Mouse (Mus musculus) frontal cortex, adult (tissue): Measurements from ENCODE around the gene Tppp2.
"Not testable (repeated sequence)": the region's sequence is repeated elsewhere in the genome, so short reads cannot be mapped to it uniquely, and the experiment has no call there.

Source experiments
- ATAC-seq: cut with Nextera tagmentation; 2 replicates; pipeline ENCODE4 v1.9.2; 2017; ENCODE audit warnings: mild to moderate bottlenecking, moderate library complexity, mixed read lengths; ENCODE audit not compliant: low TSS enrichment

The Tppp2 gene

GRCm38 (mm10) chr14:51912391-51913061 is 5.7 kb upstream of the Tppp2 start:
- ATAC-seq, result 0 out of 2 replicates have a peak, but pooled peaks have one; percentile 0

DNA sequence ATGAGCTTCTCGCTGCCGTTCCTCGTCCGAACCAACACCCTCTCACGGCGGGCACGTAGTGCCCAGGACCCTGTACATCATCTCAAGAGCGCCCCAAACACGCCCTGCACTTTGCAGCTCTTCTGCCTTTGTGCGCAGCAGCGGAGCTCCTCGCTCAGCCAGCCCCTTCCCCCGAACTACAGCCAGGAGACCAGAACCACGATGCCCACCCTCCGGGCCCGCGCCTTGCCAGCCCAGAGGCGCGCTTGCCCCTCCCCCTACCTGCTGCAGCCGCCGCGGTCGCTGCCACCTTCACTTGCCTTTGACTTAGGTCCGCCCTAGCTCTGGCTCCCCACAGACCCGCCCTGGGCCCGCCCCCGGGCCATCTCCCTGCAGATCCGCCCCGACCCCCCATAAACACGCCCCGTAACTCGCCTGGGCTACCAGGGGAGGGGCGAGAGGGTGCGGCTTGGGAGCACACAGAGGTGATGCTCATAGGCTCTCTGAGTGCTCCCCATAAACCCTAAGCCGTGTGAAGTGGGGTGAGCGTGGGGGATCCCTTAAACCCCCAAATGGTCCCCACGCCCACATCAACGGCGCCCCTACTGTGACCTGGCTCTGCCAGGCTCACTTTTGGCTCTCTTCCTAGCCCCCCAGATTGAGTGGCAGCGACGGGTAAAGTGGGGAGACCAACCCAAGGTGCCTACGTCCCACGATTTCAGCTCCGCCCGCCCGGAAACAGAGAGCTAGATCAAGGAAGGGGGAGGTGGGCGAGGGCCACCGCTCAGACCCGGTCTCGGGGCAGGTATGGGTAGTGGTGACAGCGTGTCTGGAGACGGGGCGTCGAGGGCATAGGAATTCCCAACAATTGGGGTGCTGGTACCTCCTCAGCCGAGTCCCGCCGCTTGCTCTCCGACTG is 4.9 kb upstream of the Tppp2 start:
- ATAC-seq, result peak; percentile 62

DNA sequence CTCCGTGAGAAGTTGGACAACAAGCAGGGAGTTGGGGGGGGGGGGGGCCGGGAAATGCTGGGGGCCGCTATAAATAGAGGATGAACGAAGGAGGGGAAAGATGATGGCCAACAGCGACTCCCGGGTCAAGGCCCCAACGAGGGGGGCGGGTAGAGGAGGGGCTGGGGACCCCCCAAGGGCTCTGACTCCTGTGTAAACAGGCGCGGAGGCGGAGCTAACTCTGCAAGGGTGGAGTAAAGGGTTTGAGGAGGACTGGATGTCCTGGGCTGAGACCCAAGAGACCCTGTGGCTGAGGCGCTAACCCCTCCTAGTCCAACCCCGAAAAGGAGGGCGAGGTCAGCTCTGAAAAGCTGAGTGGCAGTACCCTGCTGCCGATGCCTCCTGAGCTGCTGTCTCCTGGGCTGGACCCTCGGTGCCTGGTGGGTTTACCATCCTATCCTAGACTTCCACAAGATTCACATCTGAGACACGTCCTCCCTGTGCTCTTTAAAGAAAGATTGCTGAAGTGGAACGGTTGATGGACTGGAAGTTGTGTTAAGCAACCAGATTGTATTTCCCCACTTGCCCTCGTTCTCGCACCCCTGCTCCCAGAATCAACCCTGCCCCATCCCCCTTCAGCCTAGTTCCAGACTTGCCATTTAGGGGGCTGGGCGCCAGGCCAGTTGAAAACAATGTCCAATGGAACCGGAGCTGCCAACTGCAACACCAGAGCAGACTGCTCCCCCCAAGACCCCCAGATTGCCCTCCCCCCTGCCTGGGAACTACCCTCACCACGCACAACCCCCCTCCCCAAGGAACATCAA is 4.1 kb upstream of the Tppp2 start, which contains the start of gene Ndrg2:
TSS of gene Ndrg2 (minus strand) at position 199 of the 803 bp plus-strand sequence.
- ATAC-seq, result 0 out of 2 replicates have a peak, but pooled peaks have one; percentile 14

DNA sequence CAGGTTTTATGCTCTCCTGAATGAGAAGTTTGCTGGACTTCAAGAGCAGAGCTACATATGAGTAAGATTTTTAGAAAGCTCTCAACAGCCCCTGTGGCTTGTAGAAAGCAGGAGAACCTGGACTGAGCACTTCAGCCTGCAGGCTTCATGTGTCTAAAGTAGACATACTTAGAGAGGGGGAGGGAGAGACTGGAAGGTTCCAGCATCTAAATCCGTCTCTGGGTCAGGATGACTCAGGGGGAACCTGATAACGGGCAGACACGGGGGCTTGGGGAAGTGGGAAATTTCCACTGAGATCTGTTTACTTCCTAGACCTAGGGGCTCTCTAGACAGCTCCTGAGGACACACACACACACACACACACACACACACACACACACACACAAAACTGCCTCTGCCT is 3.2 kb upstream of the Tppp2 start:
- ATAC-seq, result peak; percentile 29; the same call in 1 of the 2 replicates

- ATAC-seq, result no peak
These were observed 1.7 kb upstream of the Tppp2 start for GRCm38 (mm10) chr14:51916539-51916938.

DNA sequence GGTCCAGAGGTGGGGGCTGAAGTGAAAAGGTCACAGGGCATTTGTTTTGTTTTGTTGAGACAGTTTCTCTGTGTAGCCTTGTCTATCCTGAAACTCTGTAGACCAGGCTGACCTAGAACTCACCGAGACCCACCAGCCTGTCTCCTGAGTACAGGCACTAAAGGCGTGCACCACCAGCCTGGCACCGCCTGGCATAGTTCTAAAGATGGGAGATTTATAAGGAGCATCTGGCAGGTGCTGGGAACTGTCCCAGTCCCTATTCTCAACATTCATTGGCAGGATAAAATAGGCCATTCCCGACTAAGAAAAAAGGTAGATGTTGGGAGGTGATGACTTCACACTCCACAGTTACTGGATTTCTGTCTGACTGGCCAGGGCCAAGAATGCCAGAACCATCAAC is 741 bp downstream of the Tppp2 start:
- peak; percentile 42 for ATAC-seq

DNA sequence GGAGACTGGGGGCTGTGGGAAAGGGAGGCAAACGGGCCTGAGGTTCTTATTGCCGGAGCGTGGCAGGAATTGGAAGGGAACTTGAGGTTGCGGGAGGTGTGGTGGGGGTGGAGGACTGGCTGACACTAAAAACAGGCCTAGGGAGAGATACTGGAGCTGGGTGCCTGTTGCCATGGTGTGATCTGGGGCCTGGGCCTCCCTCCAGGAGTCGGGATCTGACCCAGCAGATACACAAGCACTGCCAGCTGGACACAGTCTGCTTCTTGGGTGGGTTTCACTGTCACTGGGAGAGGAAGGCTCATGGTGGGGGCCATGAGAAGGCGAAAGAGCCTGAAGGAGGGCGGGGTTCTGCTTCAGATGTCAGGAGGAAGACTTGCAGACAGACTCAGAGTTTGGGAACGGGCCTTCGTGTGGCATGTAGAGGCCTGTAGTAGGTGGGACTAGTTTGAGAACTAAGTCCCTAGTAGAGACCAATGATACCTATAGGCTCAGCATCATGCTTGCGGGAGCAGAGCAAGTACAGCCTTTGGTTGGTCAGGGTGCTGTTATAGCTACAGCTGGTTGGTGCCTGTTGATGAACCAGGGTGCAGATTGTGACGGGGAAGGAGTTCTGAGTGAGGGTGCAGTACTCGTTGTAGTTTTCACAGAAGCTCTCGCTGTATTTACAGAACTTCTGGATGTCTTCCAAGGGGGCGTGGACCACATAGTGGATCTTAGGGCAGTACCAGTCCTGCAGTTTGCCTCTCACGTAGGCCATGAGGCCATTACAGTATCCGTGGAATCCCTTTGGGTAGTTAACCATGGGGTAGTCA is 3.7 kb downstream of the Tppp2 start:
- peak; percentile 50 for ATAC-seq

DNA sequence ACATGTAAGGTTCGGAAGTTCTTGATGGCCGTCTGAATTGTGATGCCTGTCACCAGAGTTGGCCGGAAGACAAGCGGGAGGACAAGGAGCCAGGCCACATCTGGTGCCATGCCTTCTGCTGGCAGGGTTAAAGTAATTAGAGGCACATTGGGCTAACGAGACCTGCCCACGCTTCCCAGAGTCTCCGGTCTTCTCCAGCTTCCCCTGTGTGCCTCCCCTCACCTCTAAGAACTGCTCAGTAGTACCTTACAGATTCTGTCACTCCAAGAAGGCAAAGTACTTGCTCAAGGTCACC is 4.3 kb downstream of the Tppp2 start, which contains the start of gene Rnase13:
TSS of gene Rnase13 (minus strand) at position 203 of the 295 bp plus-strand sequence.
- no peak for ATAC-seq

DNA sequence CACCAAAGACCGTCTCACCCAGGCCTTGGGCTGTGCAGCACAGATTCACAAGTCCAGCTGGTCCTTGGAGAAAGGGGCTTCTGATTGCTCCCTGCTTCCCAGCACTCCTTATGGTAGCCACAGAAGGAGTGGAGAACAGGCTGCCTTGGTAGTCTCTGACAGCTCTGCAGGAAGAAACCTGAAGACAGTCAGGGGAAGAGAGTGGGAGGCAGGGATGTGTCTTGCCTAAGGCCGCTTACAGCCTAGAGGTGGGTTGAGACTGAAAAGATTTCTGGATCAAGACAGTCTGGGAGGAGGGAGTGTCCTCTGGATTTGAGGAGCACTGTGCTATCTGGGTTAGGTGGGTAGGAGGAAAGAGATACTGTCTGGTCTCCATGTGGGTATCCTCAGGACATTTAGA is 4.7 kb downstream of the Tppp2 start:
- ATAC-seq, result peak; percentile 70

DNA sequence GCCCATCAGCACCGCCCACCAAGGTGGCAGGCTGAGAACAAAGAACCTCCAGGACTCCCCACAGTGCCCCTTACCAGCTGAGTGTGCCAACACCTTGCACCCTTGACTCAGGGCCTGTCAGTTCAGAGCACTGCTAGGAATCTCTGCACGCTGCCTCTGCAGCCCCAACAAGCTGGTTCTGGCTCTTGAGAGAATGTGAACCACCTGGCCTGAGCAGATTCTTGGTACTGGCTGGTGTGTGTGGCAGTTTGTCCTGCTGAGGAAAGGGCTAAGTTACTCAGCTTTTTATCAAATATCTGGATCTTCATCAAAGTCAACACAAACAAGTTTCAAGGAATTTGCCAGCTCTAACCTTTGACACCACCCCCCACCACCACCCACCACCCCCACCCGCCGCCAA is 5.3 kb downstream of the Tppp2 start:
- ATAC-seq, result no peak

GRCm38 (mm10) chr14:51926930-51927329 is 8.7 kb downstream of the Tppp2 start:
- not testable (repeated sequence) for ATAC-seq

DNA sequence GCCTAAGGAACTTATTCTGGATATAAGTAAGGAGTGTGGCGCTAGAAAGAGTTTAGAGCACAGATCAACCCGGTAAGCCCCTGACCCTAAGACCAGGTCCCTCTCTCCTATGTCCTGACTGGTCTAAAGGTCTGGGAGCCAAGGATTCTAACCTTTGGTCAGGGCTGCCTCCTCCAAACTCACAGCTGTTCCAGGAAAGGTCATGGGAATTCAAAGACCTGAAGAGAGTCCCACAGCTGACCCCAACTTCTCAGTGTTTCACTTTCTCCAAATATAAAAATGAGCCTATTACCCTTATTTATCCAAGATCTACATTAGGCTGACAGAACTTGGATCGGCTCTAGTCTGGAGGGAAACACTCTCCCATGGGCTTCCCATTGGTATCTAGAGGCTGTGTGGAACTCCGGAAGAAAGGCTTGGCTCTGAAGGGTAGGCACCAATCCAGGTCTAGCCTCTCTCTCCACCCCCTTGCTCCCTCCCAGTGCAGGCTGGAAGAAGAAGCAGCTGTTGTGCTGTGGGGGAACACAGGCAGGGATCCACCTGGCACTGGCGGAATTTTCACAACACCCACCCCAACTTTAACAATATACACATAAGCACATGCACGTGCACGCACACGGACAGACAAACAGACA is 11.2 kb downstream of the Tppp2 start:
- peak; percentile 95 for ATAC-seq

DNA sequence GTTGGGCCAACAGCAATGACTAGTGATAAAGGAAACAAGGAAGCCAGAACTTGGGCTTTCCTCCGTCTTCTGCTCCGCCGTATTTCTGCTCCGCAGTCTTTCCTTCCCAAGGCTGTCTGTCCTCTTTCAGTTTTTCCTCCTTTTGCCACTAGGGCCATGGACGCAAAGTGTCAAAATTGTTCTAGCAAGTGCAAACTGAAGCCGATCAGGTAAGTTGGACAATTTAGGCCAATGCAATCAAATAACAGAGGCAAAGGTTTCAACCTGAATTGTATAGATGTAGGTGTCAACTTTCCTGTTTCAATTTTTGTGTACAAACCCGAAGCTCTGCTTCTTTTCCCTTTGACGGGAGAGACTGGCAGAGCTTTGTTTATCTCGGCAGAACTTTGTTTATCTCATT is 11.7 kb downstream of the Tppp2 start:
- ATAC-seq, result peak; percentile 53

- peak; percentile 88 for ATAC-seq
These were observed 12.6 kb downstream of the Tppp2 start for GRCm38 (mm10) chr14:51930824-51931223.

GRCm38 (mm10) chr14:51932092-51933020 is 14.1 kb downstream of the Tppp2 start:
- ATAC-seq, result no peak

DNA sequence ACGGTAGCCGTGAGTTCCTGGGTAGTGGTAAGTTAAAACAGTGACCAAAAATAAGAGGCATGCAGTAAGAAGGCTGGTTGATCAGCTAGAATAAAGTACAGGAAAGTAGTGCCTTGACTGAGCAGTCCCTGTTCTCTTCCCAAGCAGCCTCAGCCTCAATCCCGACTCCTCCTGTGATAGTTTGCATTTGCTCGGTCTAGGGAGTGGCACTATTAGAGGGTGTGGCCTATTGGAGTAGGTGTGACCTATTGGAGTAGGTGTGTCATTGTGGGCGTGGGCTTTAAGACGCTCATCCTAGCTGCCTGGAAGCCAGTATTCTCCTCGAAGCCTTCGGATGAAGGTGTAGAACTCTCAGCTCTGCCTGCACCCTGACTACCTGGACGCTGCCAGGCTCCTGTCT is 20.8 kb downstream of the Tppp2 start:
- ATAC-seq, result no peak

DNA sequence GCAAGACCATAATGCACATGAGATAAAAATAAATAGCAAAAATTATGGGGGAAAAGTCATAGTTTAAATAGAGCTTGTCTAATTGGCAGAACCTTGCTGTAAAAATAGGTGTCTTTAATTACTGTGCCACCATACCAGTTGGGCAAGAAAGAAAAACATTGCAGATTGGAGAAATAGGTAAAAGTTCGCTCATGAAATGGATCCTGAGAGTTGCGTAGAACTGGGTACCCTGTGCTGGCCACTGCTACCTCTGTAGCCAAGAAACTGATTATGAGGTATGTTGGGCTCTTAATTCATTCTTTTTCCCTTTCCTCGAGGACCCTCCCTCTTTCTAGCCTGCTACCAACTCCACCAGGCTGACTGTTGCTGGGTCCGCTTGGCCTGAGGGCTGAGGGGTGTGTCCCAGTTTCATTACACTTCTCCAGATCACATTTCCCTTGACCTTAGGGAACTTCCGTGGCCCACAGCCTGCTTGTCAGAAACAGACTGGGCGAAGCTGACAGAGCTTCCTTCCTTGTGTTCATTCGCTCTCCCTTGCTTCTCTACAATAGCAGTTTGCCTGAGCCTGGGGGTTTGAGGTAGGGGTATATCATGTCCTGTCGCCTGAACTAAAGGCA is 22.8 kb downstream of the Tppp2 start:
- no peak for ATAC-seq

DNA sequence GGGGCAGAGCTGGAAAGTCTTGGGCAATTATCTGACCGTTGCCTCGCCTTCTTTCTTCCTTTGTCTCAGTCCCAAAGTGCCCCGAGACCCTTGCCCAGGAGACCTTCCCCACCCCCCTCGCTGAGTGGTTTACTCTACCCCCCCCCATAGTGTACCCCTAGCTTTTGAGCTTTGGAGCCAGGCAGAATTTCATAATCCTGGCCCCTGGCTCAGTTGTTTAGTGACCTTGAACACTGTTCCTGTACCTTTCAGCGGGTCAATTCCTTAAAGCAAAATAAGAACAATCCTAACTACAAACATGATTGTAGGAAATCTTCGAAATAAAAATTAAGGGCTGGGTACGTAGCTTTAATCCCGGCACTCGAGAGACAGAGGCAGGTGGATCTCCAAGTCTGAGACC is 23.4 kb downstream of the Tppp2 start:
- no peak for ATAC-seq

DNA sequence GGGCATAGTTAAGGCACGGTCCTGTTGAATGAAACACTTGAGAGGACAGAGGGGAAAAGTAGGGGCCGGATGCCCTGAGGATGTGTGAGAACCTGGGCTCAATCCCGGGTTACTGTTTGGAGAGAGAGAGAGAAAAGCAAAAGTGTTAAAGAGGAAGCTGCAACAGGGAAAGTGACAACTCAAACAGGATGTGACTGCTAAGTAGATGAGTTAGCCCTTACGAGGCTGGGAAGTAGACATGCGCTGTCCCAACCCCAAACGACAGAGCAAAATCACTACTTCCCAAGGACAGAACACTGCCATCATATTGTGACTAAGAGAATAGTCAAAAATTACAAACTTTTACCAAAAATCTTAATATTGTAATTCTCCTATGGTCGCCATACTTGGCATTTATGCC is 24.0 kb downstream of the Tppp2 start:
- no peak for ATAC-seq
